Mouse (Mus musculus): ENCODE measurements around the gene Tppp3. TPM values are rescaled to one million over a fixed set of nuclear protein-coding genes. Genes with fewer than 3 reads are reported as not detected.

Tppp3 gene
- polyA plus RNA-seq (2012) = 1.6 and 2.3 TPM in 2 replicates

GRCm38 (mm10) chr8:105471314-105472015 is at the start of gene Tppp3:
Gene Tppp3, minus strand, starts transcription at chr8:105471526.

DNA sequence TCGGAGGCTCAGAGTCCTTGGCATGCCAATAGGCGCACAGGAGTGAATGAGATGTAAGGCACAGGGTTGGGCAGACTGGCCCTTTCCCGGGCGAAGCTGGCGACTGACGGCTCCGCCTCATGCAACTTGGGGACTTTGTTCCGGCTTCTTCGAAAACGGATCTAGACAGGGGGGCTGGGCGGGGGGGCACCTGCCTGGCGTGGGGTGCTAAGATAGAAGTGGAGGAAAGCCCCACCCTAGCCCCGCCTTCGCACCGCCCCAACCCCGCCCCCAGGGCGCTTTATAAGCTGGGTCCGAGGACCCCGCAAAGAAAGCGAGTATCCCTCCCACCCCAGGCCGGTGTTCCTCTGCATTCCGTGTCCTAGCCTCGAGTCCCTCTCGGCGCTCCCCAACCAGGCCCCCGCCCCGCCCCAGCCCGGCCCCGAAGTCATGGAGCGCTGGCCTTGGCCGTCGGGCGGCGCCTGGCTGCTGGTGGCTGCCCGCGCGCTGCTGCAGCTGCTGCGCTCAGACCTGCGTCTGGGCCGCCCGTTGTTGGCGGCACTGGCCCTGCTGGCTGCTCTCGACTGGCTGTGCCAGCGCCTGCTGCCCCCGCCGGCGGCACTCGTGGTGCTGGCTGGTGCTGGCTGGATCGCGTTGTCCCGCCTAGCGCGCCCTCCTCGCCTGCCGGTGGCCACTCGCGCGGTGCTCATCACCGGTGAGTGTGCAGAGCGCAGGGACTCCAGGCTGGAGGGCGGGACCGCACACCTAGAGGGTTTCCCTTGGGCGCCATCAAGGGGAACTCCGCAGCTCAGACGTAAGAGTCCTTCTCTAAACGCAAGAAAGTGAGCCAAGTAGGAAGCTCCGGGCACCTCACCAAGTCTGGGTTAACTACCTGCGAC is 47.3 kb upstream of the Tppp3 start, which contains the start of gene Hsd11b2:
Hsd11b2 (plus strand) TSS at position 320 of the 878 bp plus-strand sequence.

DNA sequence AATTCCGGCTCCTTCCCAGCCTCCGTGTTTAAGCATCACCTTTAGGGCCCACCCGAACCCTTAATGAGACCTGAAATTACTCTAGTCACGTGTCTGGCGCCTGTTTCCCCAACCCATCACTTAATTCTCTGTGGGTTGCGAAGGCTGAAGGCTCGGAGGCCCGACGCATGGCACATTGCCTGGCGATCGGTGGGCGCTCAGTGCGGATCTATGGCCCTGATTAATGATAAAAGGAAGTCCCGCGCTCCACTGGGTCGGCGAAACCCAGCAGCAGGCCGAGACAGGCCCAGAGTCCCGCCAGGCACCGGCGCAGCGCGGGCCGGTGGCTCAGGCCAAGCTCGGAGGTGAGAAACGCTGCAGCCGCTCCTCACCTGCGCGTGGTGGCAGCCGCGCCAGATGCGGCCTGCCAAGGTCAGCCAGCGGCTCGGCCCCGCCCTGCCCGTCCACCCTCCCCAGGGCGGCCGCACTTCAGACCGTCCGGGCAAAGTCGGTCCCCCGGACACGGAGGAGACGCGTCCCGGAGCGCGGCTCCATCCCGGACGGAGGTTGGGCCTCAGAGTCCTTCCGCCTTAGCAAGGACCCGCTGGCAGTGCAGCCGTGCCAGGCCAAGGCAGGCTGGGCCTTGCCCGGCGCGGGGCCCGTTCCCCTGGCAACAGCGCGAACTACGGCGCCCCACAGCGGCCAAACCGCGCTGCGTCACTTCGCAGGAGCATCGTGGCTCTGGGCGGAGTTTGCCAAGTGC is 25.3 kb upstream of the Tppp3 start, which contains the start of gene Zdhhc1:
Zdhhc1 (minus strand) TSS at position 464 of the 742 bp plus-strand sequence.

Other genes starting within 250 kb of the Tppp3 start
- gene D230025D16Rik, start 246.4 kb downstream of the Tppp3 start, polyA plus RNA-seq (2012) = 5.9 and 6.6 TPM in 2 replicates
- 2.3 and 3.5 TPM in 2 replicates for gene B3gnt9, start 216.4 kb downstream of the Tppp3 start, polyA plus RNA-seq (2012)
- 29.0 and 32.2 TPM in 2 replicates for gene Tradd, start 206.9 kb downstream of the Tppp3 start, polyA plus RNA-seq (2012)
- gene Fbxl8, start 206.9 kb downstream of the Tppp3 start, polyA plus RNA-seq (2012) = 6.1 and 10.2 TPM in 2 replicates
- 0.05 and 0.12 TPM in 2 replicates for gene Hsf4, start 201.7 kb downstream of the Tppp3 start, polyA plus RNA-seq (2012)
- gene Nol3, start 195.4 kb downstream of the Tppp3 start, polyA plus RNA-seq (2012) = 0.22 TPM in 1 of 2 replicates, not detected in the other
- 3.8 and 4.6 TPM in 2 replicates for gene 4931428F04Rik, start 181.7 kb downstream of the Tppp3 start, polyA plus RNA-seq (2012)
- 5.4 and 6.5 TPM in 2 replicates for gene Exoc3l, start 175.4 kb downstream of the Tppp3 start, polyA plus RNA-seq (2012)
- 60.7 and 71.9 TPM in 2 replicates for gene E2f4, start 173.9 kb downstream of the Tppp3 start, polyA plus RNA-seq (2012)
- gene Elmo3, start 165.9 kb downstream of the Tppp3 start, polyA plus RNA-seq (2012) = 1.5 and 2.0 TPM in 2 replicates
- 1.2 and 1.3 TPM in 2 replicates for gene Lrrc29, start 145.2 kb downstream of the Tppp3 start, polyA plus RNA-seq (2012)
- gene Tmem208, start 145.2 kb downstream of the Tppp3 start, polyA plus RNA-seq (2012) = 23.7 and 24.6 TPM in 2 replicates
- gene Fhod1, start 123.6 kb downstream of the Tppp3 start, polyA plus RNA-seq (2012) = 23.7 and 27.7 TPM in 2 replicates
- 2.1 and 2.9 TPM in 2 replicates for gene Slc9a5, start 122.7 kb downstream of the Tppp3 start, polyA plus RNA-seq (2012)
- gene Plekhg4, start 98.3 kb downstream of the Tppp3 start, polyA plus RNA-seq (2012) = 0.06 and 0.10 TPM in 2 replicates
- not detected in 2 replicates for gene Kctd19, start 58.0 kb downstream of the Tppp3 start, polyA plus RNA-seq (2012)
- gene Lrrc36, start 58.0 kb downstream of the Tppp3 start, polyA plus RNA-seq (2012) = 0.42 and 0.69 TPM in 2 replicates
- 15.9 and 23.7 TPM in 2 replicates for gene Zdhhc1, start 25.4 kb upstream of the Tppp3 start, polyA plus RNA-seq (2012)
- 0.16 TPM in 1 of 2 replicates, not detected in the other for gene Hsd11b2, start 47.2 kb upstream of the Tppp3 start, polyA plus RNA-seq (2012)
- 44.5 and 45.7 TPM in 2 replicates for gene Atp6v0d1, start 94.5 kb upstream of the Tppp3 start, polyA plus RNA-seq (2012)
- 65.4 and 94.6 TPM in 2 replicates for gene Ripor1, start 133.7 kb upstream of the Tppp3 start, polyA plus RNA-seq (2012)
- gene Ctcf, start 165.0 kb upstream of the Tppp3 start, polyA plus RNA-seq (2012) = 179 and 218 TPM in 2 replicates
- gene Agrp, start 165.9 kb upstream of the Tppp3 start, polyA plus RNA-seq (2012) = 0.11 TPM in 1 of 2 replicates, not detected in the other
- 61.0 and 111 TPM in 2 replicates for gene Carmil2, start 214.7 kb upstream of the Tppp3 start, polyA plus RNA-seq (2012)
- gene Acd, start 229.6 kb upstream of the Tppp3 start, polyA plus RNA-seq (2012) = 54.3 and 56.0 TPM in 2 replicates
- gene Pard6a, start 229.6 kb upstream of the Tppp3 start, polyA plus RNA-seq (2012) = 4.3 and 6.8 TPM in 2 replicates
- gene 4933405L10Rik, start 236.1 kb upstream of the Tppp3 start, polyA plus RNA-seq (2012) = not detected in 2 replicates
- gene Enkd1, start 236.7 kb upstream of the Tppp3 start, polyA plus RNA-seq (2012) = 52.5 and 60.2 TPM in 2 replicates